Mouse (Mus musculus) liver, embryonic 13.5 days (tissue): ENCODE measurements at regions not wholly inside any gene's neighbourhood (a gene's known extent, or its start where the extent isn't known, plus 50 kb on each side); places are given as distances from the start of the nearest gene placed in this dataset.

Experiments
- ATAC-seq: fragments of 200-750 bp; cut with Nextera tagmentation; 2 replicates; pipeline ENCODE4 v1.8.0; 2017; ENCODE audit warnings: low read depth, mild to moderate bottlenecking, moderate number of reproducible peaks, moderate library complexity
- DNase-seq: peaks from one replicate; pipeline ENCODE4 v3.0.0; 2022
- H3K27ac ChIP-seq: fragments of 300-500 bp; sonication (generic); 2 replicates; pipeline ENCODE4 v1.5.1; 2015; ENCODE audit warnings: moderate library complexity, mild to moderate bottlenecking, inconsistent platforms
- H3K27me3 ChIP-seq: fragments of 300-500 bp; sonication (generic); 2 replicates; pipeline ENCODE4 v1.6.1; 2015; ENCODE audit warnings: mild to moderate bottlenecking, inconsistent platforms
- H3K36me3 ChIP-seq: fragments of 300-500 bp; sonication (generic); 2 replicates; pipeline ENCODE4 v1.6.1; 2015; ENCODE audit warnings: mild to moderate bottlenecking, inconsistent platforms
- H3K4me1 ChIP-seq: fragments of 300-500 bp; sonication (generic); replicated peaks from 2 replicates; pipeline ENCODE4 v1.6.1; 2015; ENCODE audit warnings: inconsistent platforms
- H3K4me2 ChIP-seq: fragments of 300-500 bp; sonication (generic); 2 replicates; pipeline ENCODE4 v1.6.1; 2015; ENCODE audit warnings: inconsistent platforms, mild to moderate bottlenecking, moderate library complexity
- H3K4me3 ChIP-seq: fragments of 300-500 bp; sonication (generic); replicated peaks from 2 replicates; pipeline ENCODE4 v1.5.1; 2015; ENCODE audit warnings: mild to moderate bottlenecking, inconsistent platforms
- H3K9ac ChIP-seq: fragments of 300-500 bp; sonication (generic); 2 replicates; pipeline ENCODE4 v1.6.1; 2015; ENCODE audit warnings: mild to moderate bottlenecking, inconsistent platforms
- H3K9me3 ChIP-seq: fragments of 300-500 bp; sonication (generic); replicated peaks from 2 replicates; pipeline ENCODE4 v1.6.1; 2016; ENCODE audit warnings: inconsistent platforms
- WGBS: fragments of 180-500 bp; shearing (Covaris S2); methylation state at CpG from one replicate; pipeline ENCODE4 v1.1.7; 2015; ENCODE audit not compliant: insufficient replicate concordance; 5-methylcytosine and 5-hydroxymethylcytosine counted together

GRCm38 (mm10) chr6:94848437-94848836, 148.5 kb upstream of the Lrig1 start:
- no peak overlapping the region for H3K27ac ChIP-seq
- no peak for ATAC-seq

DNA sequence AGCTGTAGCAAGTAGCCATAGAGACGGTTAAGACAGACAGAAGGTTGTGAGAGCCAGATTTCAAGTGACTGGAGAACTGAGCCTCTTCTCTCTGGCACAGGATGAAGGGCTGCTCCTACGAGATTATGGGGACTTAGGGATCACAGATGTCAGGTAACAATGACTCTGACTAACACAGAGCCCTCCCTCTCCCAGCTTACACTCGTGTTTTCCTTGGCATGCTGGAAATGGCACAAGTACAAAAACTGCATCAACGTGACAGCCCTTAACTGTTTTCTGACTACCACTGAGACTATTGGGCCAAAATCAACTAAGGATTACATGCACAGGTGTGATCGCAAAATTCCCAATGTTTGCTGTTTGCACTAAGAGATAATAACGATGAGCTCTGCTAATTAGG, 145.9 kb upstream of the Lrig1 start:
- H3K4me1 ChIP-seq, result no peaks in the 10 kb centered on the region
- ATAC-seq (no peak), DNase-seq (no peak)
- H3K27me3 ChIP-seq, result no peaks in the 10 kb centered on the region
- H3K9me3 ChIP-seq, result no peaks in the 10 kb centered on the region; the same call in 1 of the 2 replicates
- H3K4me3 ChIP-seq, result no peak overlapping the region
- WGBS, result 54% methylated on average over 6 of the region's 6 CpGs
- no peak overlapping the region for H3K27ac ChIP-seq
- no peak overlapping the region for H3K9ac ChIP-seq
- H3K4me2 ChIP-seq, result no peak overlapping the region
- H3K36me3 ChIP-seq, result no peaks in the 10 kb centered on the region

More at GRCm38 (mm10) chr6:94848437-94848836, 148.5 kb upstream of the Lrig1 start:
- H3K4me3 ChIP-seq, result no peak overlapping the region
- no peaks in the 10 kb centered on the region for H3K36me3 ChIP-seq
- H3K4me1 ChIP-seq, result no peaks in the 10 kb centered on the region
- no peaks in the 10 kb centered on the region; the same call in 1 of the 2 replicates for H3K9me3 ChIP-seq
- no peak for DNase-seq
- H3K4me2 ChIP-seq, result no peak overlapping the region
- no peaks in the 10 kb centered on the region for H3K27me3 ChIP-seq
- no peak overlapping the region for H3K9ac ChIP-seq
- 53% methylated on average over 1 of the region's 1 CpGs for WGBS

DNA sequence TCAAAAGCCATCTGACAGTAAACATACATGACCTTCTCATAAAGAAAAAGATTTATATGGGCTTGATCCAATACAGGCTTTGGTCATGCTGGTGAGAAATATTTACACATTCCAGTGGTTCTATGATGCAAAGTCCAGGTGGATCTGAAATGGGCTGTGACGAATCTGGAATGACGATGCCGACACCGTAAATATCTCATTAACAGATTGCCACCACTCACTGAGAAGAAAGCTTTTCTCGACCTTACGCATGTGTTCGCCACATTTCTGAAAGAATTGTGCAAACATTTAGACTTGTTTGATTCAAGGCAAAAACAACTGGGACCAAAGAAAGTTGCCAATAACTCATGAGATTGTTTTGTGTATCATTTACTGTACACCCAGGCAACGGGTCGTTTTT, 142.9 kb upstream of the Lrig1 start:
- no peak for ATAC-seq
- WGBS, result 82% methylated on average over 9 of the region's 9 CpGs
- H3K4me2 ChIP-seq, result no peak overlapping the region
- H3K4me3 ChIP-seq, result no peak overlapping the region
- no peak overlapping the region for H3K27ac ChIP-seq
- no peaks in the 10 kb centered on the region for H3K36me3 ChIP-seq
- H3K4me1 ChIP-seq, result no peaks in the 10 kb centered on the region
- H3K27me3 ChIP-seq, result no peaks in the 10 kb centered on the region
- no peaks in the 10 kb centered on the region; the same call in 1 of the 2 replicates for H3K9me3 ChIP-seq
- no peak overlapping the region for H3K9ac ChIP-seq
- no peak for DNase-seq

- Histone ChIP-seq H3K4me2 (no peak overlapping the region), H3K27ac (no peak overlapping the region), H3K9ac (no peak overlapping the region), H3K27me3 (no peaks in the 10 kb centered on the region), H3K4me3 (no peak overlapping the region), H3K4me1 (no peaks in the 10 kb centered on the region), H3K36me3 (no peaks in the 10 kb centered on the region), H3K9me3 (no peaks in the 10 kb centered on the region)
- no peak for DNase-seq
- WGBS, result 61% methylated on average over 5 of the region's 5 CpGs
- ATAC-seq, result no peak
These were observed 141.9 kb upstream of the Lrig1 start for GRCm38 (mm10) chr6:94841881-94842280.

DNA sequence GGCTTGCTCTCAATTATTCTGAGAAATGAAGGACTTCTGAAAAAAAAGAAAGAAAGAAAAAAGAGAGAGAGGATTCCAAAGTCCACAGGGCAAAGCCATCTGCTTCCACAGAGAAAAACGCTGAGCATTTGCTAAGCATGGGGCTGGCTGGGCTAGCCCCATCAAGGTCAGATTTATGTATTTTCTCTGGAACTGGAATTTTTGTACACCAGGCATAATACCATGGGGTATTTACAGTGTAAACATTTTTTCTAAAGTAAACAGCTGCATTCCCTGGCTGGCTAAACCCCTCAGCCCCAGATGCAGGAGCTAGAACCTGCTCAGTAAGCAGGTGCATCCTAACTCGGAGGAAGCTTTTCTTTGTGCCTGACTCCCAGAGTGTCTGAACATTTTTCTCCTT, 135.8 kb upstream of the Lrig1 start:
- Histone ChIP-seq H3K27me3 (no peaks in the 10 kb centered on the region), H3K4me2 (no peak overlapping the region), H3K36me3 (no peaks in the 10 kb centered on the region), H3K4me3 (no peak overlapping the region), H3K4me1 (no peaks in the 10 kb centered on the region), H3K9me3 (no peaks in the 10 kb centered on the region), H3K27ac (no peak overlapping the region), H3K9ac (no peak overlapping the region)
- DNase-seq, result no peak
- no peak for ATAC-seq
- WGBS, result 44% methylated on average over 2 of the region's 2 CpGs

GRCm38 (mm10) chr6:94834551-94834950, 134.6 kb upstream of the Lrig1 start:
- no peak overlapping the region for H3K4me2 ChIP-seq
- no peaks in the 10 kb centered on the region for H3K9me3 ChIP-seq
- 46% methylated on average over 1 of the region's 1 CpGs for WGBS
- no peaks in the 10 kb centered on the region for H3K36me3 ChIP-seq
- H3K9ac ChIP-seq, result no peak overlapping the region
- no peaks in the 10 kb centered on the region for H3K4me1 ChIP-seq
- no peak overlapping the region for H3K4me3 ChIP-seq
- DNase-seq, result no peak
- H3K27ac ChIP-seq, result no peak overlapping the region
- ATAC-seq, result no peak
- no peaks in the 10 kb centered on the region for H3K27me3 ChIP-seq

GRCm38 (mm10) chr6:94830801-94831200, 130.8 kb upstream of the Lrig1 start:
- H3K4me2 ChIP-seq, result no peak overlapping the region
- no peaks in the 10 kb centered on the region for H3K27me3 ChIP-seq
- H3K27ac ChIP-seq, result no peak overlapping the region
- H3K9ac ChIP-seq, result no peak overlapping the region
- H3K4me1 ChIP-seq, result no peaks in the 10 kb centered on the region
- DNase-seq (no peak), ATAC-seq (no peak)
- H3K36me3 ChIP-seq, result no peaks in the 10 kb centered on the region
- H3K4me3 ChIP-seq, result no peak overlapping the region
- WGBS, result 66% methylated on average over 8 of the region's 8 CpGs
- H3K9me3 ChIP-seq, result no peaks in the 10 kb centered on the region

DNA sequence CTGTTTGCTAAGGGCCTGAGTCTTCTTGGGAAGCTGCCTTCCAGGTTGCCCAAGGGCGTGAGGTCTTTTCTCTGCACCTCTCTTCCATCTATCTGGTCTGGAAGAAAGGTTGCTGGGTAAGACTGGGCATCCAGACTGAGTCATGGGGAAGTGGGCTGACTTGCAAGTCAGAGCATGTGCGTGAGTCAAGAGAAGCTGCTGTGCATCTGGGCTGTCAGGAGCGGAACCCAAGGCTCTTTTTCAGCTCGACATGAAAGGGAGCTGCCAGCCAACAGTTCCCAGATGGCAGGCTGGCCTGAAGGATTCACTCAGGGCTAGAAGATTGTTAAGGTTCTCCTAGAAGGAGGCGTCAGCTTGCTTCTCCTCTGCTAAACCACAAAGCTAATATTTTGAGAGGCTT, 129.3 kb upstream of the Lrig1 start:
- no peaks in the 10 kb centered on the region for H3K9me3 ChIP-seq
- no peak overlapping the region for H3K4me2 ChIP-seq
- ATAC-seq (no peak), DNase-seq (no peak)
- no peak overlapping the region for H3K27ac ChIP-seq
- H3K9ac ChIP-seq, result no peak overlapping the region
- WGBS, result 57% methylated on average over 5 of the region's 5 CpGs
- H3K27me3 ChIP-seq, result no peaks in the 10 kb centered on the region
- no peak overlapping the region for H3K4me3 ChIP-seq
- no peaks in the 10 kb centered on the region for H3K4me1 ChIP-seq
- H3K36me3 ChIP-seq, result no peaks in the 10 kb centered on the region

DNA sequence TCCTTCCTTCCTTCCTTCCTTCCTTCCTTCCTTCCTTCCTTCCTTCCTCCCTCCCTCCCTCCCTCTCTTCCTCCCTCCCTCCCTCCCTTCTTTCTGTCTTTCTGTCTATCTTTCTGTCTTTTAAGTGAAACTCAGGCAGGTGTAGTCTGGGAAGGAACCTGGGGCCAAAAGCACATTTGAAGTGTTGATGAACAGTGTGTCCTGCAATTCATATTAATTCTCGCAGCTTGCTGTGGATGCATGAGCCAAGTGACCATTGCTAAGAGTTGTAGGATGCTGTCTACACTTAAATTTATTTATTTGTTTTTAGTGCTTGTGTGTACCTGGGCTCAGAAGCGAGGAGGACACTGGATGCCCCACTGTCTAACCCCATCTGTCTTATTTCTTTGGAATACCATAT, 126.7 kb upstream of the Lrig1 start:
- no peak overlapping the region for H3K27ac ChIP-seq
- H3K9ac ChIP-seq, result no peak overlapping the region
- whole genome bisulfite sequencing, result 49% methylated on average over 2 of the region's 2 CpGs
- H3K36me3 ChIP-seq, result no peaks in the 10 kb centered on the region
- H3K27me3 ChIP-seq, result no peaks in the 10 kb centered on the region
- DNase-seq (no peak), ATAC-seq (no peak)
- no peak overlapping the region for H3K4me2 ChIP-seq
- no peaks in the 10 kb centered on the region for H3K4me1 ChIP-seq
- H3K4me3 ChIP-seq, result no peak overlapping the region
- H3K9me3 ChIP-seq, result no peaks in the 10 kb centered on the region

DNA sequence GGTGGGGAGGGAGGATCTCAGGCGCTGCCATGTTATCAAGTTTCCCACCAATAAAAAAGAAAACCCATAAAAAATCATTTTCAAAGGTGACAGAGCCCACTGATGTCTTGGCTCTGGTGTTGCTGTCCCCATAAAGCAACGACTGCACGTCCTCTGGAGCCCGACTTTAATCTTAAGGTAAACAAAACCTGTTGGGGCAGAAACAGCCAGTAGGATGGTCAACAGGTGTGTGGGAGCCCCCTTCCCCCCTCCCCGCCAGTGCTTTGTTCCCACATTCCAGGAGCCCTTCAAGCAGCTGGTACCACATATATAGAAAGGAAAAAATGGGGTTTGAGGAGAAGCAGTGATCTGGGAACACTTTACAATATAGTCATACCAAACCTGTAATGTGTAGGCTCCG, 118.3 kb upstream of the Lrig1 start:
- no peak overlapping the region for H3K4me2 ChIP-seq
- H3K4me3 ChIP-seq, result no peak overlapping the region
- H3K9me3 ChIP-seq, result no peaks in the 10 kb centered on the region
- no peaks in the 10 kb centered on the region for H3K36me3 ChIP-seq
- DNase-seq, result no peak
- WGBS, result 29% methylated on average over 6 of the region's 6 CpGs
- H3K4me1 ChIP-seq, result peaks cover 4% of the 10 kb centered on the region; the same call in 1 of the 2 replicates
- H3K9ac ChIP-seq, result no peak overlapping the region
- H3K27ac ChIP-seq, result no peak overlapping the region
- no peak for ATAC-seq
- no peaks in the 10 kb centered on the region for H3K27me3 ChIP-seq

DNA sequence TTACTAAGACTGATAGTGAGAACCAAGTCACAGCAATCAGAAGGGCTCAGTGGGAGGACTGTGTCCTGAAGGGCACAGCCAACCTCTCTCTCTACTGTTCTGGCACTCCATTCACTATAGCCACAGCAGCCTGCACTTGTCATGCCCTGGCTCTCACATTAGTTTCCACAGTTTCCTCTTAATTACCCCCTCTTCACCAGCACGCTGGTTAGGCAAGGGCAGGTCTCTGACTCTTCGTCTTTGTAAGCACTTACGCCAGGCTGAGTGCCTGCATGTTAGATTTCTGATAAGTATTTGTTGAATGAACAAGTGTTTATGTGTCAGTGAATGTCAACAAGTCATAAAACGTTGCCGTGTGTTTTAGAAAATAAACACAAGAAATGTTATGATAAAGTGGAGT, 116.2 kb upstream of the Lrig1 start:
- ATAC-seq, result no peak
- Histone ChIP-seq H3K9me3 (no peaks in the 10 kb centered on the region), H3K27ac (no peak overlapping the region), H3K4me1 (peaks cover 4% of the 10 kb centered on the region; the same call in 1 of the 2 replicates), H3K27me3 (no peaks in the 10 kb centered on the region), H3K4me2 (no peak overlapping the region), H3K9ac (no peak overlapping the region), H3K4me3 (no peak overlapping the region), H3K36me3 (no peaks in the 10 kb centered on the region)
- no peak for DNase-seq
- WGBS, result 53% methylated on average over 5 of the region's 5 CpGs

- DNase-seq, result no peak
- no peak overlapping the region for H3K9ac ChIP-seq
- H3K4me3 ChIP-seq, result no peak overlapping the region
- H3K9me3 ChIP-seq, result no peaks in the 10 kb centered on the region
- no peaks in the 10 kb centered on the region for H3K36me3 ChIP-seq
- H3K27ac ChIP-seq, result no peak overlapping the region
- H3K27me3 ChIP-seq, result no peaks in the 10 kb centered on the region
- ATAC-seq, result no peak
- 36% methylated on average over 3 of the region's 3 CpGs for WGBS
- H3K4me2 ChIP-seq, result no peak overlapping the region
- H3K4me1 ChIP-seq, result peaks cover 4% of the 10 kb centered on the region; the same call in 1 of the 2 replicates
These were observed 114.8 kb upstream of the Lrig1 start for GRCm38 (mm10) chr6:94814711-94815110.
